Mouse (Mus musculus): ENCODE data around the gene Cnot2. TPM values are rescaled to one million over a fixed set of nuclear protein-coding genes. Genes with fewer than 3 reads are reported as not detected.

Gene Cnot2
- total RNA-seq, 2 experiments from 2014 or later = 36.2 to 40.6 TPM

DNA sequence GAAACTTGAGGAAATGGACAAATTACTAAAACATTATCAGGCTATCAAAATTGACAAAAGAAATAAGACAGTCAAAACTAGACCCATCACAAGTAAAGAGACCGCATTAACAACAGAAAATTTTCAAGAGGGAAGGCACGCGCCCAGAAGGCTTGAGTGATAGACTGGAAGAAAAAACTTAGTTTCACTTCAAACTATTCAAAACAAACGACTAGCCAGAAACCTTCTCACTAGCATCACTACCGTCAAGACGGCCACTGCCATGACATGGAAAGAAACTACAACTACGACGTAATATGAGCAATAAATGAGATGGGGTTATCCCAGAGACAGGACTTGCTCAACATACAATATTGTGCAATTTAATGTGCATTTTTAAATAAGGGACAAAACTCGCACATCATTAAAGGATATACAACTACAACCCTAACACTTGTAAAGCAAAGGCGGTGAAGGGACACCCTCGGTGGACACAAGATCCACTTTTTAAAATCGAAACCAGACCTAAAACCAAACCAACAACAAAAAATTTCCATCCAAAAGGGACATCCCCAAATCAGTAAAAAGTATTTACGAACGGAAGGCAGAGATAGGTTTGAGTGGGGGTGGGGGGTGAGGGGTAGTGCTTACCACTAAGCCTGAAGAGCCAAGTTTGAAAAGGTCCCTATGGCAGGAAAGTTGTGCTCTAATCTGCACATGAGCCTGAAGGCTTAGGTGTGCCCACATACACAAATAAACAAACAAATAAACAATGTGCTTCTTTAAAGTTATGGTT is 16.3 kb downstream of the Cnot2 start:
- DNase-seq = no peak
- intact Hi-C loops (cut with DNase I; ENCODE audit: low total_unique reads) = no loop called here

DNA sequence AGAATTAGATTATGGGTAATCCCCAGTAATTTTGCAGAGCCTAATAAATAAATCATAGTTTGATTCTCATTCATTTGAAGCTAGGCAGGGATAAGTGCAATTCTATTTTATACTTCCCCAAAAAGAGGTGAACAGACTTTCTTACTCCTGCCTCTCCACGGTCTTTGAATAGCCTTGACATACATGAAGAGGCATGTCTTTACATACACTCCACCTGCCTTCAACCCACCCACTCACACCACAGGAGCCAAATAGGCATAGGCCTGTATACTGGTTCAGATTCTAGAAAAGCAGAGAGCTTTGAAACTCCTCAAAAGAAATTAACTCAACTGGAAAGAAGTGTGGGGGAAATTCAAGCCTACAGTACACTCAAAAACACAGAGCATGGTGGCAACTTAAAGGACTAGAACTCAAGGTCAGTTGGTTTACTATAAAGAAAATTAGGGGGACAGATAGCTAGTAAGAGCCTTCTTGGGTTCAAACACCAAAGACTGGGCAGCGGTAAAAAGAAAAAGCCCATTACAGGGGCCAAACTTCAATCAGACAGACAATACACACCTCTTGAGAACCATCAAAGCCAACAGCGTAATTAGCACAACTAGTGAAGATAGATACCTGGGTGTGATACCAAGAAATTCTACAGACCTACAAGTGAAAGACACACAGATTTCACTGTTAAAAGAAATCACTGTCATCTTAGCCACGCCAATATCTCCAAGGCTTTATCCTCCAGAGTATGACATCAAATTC is 18.4 kb downstream of the Cnot2 start:
- no peak for DNase-seq
- intact Hi-C loops (cut with DNase I; ENCODE audit: low total_unique reads) = no loop called here

DNA sequence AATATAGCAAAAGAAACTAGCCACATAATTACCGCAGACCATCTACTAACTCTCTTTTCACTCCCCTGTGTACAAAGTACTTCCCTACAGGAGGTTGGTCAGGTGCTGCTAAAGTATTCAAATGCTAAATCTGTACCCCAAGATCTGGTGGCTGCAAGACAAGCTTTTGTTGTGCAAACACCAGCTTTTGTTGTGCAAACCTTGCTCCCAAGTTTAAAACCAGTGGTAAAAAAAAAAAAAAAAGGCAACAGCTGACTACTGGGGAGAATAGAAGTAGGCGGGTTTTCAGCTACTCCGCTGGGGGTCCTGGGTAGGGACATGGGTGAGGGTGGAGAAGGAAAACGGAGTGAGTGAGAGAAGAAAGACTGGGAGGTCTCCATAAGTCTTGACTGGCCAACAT is 19.1 kb downstream of the Cnot2 start:
- no peak for DNase-seq
- intact Hi-C loops (cut with DNase I; ENCODE audit: low total_unique reads) = no loop called here

DNA sequence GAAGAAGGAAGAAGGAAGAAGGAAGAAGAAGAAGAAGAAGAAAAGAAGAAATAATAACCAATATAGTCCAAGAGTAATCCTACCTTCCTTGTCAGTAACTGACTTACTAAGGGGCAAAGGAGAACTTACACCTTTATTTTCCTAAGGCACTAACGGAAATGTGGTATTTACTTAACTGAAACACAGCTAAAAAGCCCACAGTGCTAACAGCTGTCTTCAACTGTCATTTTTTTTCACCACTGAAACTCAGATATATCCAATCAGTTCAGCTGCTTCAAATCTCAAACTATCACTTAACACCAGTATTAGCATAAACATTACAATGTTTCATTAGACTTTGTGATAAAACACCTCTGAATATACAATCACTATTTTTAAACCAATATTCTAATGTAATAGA is 22.1 kb downstream of the Cnot2 start:
- intact Hi-C loops (cut with DNase I; ENCODE audit: low total_unique reads) = no loop called here

DNA sequence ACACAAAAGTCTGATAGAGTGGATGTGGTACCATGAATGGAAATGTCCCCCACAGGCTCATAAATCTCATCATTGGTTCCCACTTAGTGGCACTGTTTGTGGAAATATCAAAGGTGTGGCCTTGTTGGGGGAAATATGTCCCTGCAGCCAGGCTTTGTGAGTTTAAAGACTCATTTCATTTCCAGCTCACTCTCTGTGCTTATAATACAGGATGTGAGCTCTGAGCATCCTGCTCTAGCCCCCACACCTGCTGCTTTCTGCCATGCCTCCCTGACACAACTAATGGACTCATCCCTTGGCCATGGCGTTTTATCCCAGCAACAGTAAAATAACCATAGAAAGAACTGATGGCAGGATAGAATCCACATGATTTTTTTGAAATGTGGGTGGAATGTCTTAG is 24.1 kb downstream of the Cnot2 start:
- no peak for DNase-seq
- intact Hi-C loops (cut with DNase I; ENCODE audit: low total_unique reads) = no loop called here

More for the DNA sequence above, 22.1 kb downstream of the Cnot2 start:
- no peak for DNase-seq

DNA sequence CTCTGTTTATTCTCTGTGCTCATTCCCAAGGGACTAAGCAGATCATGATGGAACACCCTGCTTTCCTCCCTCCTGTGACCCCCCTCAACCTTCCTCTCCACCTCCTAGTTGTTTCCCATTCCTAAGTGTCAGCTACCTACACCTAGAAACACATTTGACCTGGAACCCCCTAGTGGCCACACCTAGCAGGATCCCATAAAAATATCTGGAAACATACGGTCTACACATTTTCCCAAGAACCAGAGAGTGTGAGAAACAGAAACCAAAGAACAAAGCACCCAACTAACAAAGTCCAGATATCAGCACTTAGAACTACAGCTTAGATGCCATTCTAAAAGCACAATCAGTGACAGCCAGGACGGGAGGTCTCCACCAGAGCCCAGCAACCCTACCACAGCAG is 26.9 kb downstream of the Cnot2 start:
- intact Hi-C loops (cut with DNase I; ENCODE audit: low total_unique reads) = no loop called here
- DNase-seq = no peak

DNA sequence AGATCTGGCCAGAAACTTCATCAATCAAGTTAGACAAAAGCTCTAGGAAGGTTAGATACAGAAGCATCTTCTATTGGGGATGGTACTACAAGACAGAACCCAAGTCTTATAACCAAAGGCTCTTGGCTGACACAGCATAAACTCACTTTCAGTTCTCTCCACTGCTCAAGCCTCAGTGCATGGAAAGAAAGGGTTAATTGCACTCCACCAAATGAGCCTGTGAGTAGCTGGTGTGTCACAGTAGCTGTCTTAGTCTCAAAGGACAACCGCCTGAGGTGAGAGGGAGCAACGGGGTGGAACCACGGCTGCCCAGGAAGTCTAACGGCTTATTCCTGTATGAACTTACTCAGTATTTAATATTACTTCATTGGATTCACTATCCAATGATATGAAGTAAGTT is 33.4 kb downstream of the Cnot2 start:
- intact Hi-C loops (cut with DNase I; ENCODE audit: low total_unique reads) = no loop called here
- DNase-seq = no peak

DNA sequence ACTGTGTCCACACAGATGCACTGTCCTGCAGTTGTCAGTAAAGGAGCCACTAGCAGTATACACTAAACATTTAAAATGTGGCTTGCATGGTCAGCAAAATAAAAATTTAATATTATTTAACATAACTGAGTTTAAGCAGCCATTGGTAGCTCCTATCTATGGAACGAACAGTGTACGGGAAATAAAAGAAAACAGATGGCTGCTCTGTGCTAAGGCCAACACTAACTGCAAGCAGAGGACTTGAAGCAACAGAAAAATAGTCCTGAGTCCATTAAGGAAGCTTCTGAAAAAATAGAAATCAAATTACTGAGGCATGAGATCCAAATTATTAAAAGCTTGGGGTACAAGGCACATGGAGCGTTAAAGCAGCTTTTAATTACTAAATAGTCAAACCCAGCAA is 35.1 kb downstream of the Cnot2 start:
- DNase-seq = no peak
- intact Hi-C loops (cut with DNase I; ENCODE audit: low total_unique reads) = no loop called here

DNA sequence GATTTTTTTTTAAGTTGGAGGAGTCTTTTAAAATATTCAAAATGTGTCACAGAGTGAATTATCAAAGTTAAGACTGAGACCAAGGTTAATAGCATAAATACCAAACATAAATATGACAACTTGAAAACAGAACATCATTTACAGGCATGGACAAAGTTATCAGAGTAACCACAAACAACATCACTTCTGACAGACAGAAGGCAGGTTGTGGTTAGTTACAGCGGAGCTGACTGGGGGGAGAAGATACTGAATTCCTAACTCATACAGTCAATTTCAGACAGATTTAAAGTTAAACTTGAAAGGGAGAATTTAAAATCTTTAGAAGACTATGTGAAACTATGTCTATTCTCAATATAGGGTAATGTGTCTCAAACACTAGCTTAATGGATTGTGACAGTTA is 38.2 kb downstream of the Cnot2 start:
- intact Hi-C loops (cut with DNase I; ENCODE audit: low total_unique reads) = no loop called here
- no peak for DNase-seq

DNA sequence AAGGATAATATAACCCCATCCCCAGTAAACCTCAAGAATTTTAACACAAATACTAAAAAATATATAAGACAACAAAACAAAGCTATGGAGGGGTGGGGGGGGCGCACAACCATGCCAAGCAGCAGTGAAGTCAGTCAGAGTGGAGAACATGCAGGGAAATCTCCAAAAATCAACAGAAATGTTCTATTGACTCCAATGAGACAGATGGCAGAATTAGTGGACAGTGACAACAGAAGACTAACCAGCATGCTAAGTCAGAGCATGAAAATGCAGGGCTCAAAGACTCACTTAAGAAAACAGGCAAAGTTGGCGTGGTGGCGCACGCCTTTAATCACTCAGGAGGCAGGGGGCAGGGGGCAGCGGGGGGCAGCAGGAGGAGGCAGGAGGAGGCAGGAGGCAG is 40.6 kb downstream of the Cnot2 start:
- intact Hi-C loops (cut with DNase I; ENCODE audit: low total_unique reads) = no loop called here
- DNase-seq = no peak

DNA sequence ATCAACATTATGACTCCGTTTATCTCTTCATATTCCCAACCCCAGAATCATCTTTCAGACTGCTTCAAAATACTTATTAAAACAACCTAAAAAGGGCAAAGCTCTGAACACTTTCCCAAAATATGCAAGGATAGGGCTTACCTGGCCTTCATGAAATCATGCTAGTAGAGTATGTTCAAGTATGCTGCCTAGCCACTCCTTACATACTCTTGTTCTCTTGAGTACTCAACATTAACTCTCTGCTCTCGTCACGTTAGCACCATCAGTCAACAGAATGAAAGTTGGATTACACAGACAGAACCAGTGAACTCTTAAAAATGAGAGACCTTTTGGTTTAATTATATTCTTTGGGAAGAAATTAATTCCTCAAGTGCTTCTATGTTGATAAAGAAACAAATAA is 43.8 kb downstream of the Cnot2 start:
- intact Hi-C loops (cut with DNase I; ENCODE audit: low total_unique reads) = no loop called here
- no peak for DNase-seq

DNA sequence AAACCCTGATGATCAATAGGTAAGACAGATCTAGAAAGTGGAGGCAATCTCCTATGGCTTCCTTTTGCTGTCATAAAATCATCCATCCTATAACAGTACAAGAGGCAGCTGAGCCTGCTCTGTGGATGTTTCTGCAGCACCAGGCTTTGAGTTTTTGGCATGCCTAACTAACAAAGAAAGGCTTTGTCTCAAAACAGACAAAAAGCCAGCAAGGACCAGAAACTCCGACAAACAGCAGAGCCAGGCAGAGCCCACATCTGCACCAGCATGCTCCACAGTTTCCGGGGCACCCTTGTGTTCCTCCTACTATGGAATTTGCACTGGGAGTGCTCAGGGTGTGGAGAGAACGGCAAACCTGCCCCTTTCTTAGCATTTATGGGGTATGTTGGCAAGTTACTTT is 47.0 kb downstream of the Cnot2 start:
- DNase-seq = no peak
- intact Hi-C loops (cut with DNase I; ENCODE audit: low total_unique reads) = no loop called here

DNA sequence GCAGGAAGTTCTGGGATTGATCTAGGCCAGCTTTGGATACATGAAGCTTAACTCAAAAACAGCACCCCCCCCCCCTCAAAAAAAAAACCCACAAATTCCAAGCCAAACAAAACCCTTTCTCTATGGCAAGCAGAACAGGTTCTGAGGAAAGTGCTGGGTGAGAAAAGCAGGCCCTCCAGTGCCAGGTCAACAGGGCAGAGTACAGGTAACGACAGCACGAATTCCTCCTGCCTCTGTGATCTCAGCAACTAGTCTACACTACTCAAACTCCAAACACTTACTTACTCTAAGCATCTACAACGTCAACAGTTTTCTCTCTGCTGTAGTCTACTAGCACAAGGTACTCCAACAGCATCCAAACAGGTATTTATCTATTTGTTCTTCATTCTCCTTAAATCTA is 48.8 kb downstream of the Cnot2 start:
- no peak for DNase-seq
- intact Hi-C loops (cut with DNase I; ENCODE audit: low total_unique reads) = no loop called here

DNA sequence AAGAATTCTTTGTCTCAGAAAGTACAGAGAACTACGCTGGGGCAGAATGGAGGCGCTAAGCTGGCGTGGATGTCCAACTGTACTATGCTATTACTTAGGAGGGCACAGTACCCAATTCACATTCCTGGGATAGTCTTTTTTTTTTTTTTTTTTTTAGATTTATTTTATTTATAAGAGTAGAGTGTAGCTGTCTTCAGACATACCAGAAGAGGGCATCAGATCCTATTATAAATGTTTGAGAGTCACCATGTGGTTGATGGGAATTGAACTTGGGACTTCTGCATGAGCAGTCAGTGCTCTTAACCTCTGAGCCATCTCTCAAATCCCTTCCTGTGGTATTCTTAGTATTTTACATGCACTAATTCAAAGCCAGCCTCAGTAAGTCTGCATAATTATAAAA is 50.2 kb downstream of the Cnot2 start:
- DNase-seq = no peak
- intact Hi-C loops (cut with DNase I; ENCODE audit: low total_unique reads) = no loop called here

DNA sequence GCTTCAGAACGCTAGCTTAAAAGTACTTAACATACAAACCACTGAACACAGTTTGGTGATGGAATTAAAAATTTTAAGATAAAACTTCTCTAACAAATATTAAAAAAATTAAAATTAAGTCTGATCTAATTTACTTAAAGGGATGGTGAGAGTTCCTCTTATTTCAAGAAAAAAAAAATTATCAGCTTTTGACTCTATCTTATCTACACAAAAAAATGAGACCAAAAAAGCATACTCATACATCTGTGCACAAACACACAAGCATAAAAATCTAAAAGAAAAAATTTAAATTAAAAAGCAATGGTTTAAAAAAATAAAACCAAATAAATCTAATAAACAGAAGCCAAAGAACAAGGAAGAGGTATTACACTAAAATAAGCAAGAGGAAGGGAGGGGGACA is 61.7 kb downstream of the Cnot2 start:
- intact Hi-C loops (cut with DNase I; ENCODE audit: low total_unique reads) = no loop called here
- DNase-seq = no peak

DNA sequence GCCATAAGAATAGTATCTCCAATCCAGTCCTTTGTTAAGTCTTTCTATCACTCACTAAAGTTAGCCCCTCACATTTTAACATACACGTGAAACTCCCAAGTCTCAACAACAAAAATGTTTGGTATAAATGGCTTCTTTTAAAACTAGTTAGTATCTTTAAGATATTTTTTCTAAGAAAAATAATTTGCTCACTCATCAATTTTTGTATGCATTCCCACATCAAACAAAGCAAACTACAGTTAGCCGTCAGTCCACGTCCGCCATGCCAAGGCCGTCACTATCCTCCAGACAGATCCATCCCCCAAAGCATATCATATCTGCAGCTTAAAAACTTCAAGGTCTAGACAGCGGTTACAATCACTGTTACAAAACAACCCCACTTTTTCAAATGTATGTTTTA is 65.7 kb downstream of the Cnot2 start:
- no peak for DNase-seq
- intact Hi-C loops (cut with DNase I; ENCODE audit: low total_unique reads) = no loop called here

DNA sequence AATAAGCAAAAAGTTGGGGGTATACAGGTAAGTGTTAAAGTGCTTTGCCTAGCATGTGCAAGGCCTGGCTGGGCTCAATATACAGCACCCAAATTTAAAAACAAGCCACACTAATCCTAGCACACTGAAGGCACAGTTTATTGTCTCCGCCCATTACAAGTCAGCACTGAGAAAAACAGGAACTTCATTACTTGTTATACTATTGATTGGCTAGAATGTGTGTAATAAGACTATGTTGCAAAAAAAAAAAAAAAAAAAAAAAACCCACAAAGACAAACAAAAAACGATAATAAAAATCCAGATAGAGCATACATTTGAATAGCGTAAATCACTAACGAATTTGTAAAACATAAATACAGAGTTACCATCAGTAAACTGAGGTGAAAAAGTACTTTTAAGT is 66.2 kb downstream of the Cnot2 start:
- DNase-seq = no peak
- intact Hi-C loops (cut with DNase I; ENCODE audit: low total_unique reads) = no loop called here

DNA sequence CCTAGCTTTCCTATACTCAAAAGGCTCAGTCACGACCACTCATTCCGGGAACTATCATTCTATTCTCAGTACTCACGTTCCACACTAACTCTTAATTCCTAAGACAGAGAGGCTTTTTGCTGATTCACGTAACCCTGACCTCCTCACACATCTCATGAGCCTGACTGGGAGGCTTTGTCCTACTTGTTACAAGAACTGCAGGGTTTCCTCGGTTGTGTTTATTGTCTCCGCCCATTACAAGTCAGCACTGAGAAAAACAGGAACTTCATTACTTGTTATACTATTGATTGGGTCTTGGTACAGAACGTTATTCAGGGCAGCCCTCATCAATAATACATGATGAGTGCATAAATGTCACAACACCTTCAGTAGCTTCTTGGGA is 68.1 kb downstream of the Cnot2 start:
- no peak for DNase-seq
- intact Hi-C loops (cut with DNase I; ENCODE audit: low total_unique reads) = no loop called here

DNA sequence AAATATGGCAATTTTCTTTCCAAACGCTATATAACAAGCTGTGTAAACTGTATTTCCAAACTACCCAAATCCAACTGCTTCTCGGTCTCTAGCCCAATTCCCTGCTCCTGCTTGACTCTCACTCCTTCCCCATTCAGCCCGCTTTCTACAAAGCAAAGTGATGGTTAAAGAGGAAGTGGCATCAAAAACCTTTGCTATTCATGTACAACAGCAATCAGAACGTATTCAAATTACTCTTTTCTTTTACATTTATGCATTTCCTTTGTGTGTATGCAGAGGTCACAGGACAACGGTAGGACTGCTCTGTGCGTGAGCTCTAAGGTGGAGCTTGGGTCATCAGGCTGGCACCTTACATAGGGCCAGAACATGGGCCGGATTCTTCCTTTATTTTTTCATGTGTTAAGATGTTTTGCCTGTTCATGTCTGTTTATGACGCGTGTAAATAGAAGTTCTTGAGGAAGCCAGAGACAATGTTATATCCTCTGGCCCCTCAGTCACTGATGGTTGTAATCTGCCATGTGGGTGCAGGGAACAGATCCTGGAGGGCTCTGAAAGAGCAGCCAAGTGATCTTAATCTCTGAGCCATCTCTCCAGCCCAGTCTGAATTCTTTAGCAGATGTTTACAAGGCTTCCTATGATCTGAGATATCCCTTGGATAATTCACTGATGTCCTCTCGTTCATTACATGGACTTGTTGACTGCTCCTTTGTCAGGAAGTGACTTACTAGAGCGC is 68.6 kb downstream of the Cnot2 start:
- intact Hi-C loops (cut with DNase I; ENCODE audit: low total_unique reads) = no loop called here

DNA sequence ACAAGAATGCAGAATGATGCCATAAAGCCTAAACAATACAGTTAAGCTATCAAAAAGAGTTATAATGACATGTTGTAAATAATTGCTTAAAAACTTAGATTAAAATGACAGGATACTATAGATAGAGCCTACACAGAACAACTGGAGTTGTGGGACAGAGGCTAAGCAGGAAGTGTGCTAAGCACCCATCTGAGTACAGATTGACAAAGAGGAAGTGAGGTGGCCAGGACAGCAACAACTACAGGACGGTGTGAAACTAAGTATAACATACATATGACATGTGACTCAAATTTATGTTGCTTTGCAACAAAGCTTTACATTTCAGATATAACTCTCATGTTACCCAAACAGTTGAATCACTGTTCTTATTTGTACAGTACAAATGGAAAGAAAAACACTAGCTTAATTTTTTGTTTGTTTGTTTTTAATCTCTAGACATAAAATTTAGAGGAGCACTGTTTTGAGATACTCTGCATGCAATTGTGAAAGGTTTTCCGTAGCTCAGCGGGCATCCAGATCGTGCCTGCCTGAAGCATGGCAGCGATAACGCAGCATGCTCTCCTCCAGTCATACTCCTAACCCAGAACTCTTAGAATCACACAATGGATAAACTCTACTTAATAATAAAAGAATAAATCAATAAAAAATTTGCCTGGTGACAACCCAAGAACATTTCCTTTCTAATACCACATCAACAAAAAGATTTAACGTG is 75.9 kb downstream of the Cnot2 start:
- DNase-seq = no peak
- intact Hi-C loops (cut with DNase I; ENCODE audit: low total_unique reads) = no loop called here

More for the DNA sequence above, 68.6 kb downstream of the Cnot2 start:
- no peak for DNase-seq

Measured in gastrocnemius, postnatal 14 days (tissue).